Mouse (Mus musculus): ENCODE measurements around the gene Qdpr.
"Not testable (repeated sequence)": the region's sequence is repeated elsewhere in the genome, so short reads cannot be mapped to it uniquely, and the experiment has no call there.

The Qdpr gene

GRCm38 (mm10) chr5:45449206-45449605 is 830 bp downstream of the Qdpr start:
- DNase-seq: no peak

GRCm38 (mm10) chr5:45448676-45449075 is 1.4 kb downstream of the Qdpr start:
- DNase-seq: no peak

DNA sequence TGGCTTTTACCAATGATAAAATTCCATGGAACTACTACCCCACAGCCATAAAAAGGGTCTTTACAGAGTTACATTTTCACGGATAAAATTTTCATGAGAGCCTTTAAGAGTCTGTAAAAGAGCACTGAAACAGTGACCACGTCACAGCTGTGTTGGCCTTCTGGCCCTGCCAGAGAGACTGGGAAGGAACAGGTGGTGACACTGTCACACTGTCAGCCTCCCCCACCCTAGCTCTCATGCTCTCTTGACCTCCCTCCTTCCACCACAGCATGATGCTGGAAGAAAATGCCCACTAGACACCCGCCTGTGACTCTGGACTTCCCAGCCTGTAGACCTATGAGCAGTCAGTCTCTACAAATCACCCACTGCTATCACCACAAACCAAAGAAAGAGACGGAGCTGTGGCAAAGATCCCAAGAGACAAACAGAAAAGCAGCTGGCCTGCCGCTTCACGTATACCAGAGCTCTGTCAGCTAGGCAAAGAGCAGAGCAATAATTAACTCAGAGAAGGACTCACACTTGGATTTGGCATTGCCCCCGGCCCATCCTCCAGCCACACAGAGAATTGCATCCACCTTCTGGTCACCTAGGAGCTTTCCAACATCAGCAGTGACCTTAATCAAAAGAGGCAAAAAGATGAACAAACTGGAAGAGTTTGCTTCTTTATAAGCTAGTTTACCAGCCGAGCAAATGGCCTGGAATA is 5.8 kb downstream of the Qdpr start:
- DNase-seq: no peak

DNA sequence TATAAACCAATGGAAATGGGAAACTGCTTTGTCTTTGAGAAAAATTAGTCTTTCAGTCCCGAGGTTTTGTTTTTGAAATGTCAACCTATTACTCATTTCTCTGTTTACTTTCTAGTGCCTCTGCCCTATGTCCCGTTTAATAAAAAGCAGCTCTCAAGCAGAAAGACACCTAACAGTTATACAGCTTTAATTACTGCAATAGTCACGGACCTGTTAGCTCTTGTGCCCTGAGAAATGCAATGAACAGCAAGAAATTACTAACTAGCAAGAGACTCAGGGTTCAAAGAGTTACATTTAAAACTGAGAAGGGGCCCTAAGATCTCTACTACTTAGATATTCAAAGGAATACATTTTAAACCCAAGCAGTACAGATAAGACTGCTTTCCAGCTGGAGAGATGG is 8.3 kb downstream of the Qdpr start:
- DNase-seq: no peak

- DNase-seq: no peak
Measured at GRCm38 (mm10) chr5:45441124-45441523, 8.9 kb downstream of the Qdpr start.

- DNase-seq: no peak
Measured at GRCm38 (mm10) chr5:45438301-45438700, 11.7 kb downstream of the Qdpr start.

GRCm38 (mm10) chr5:45437826-45438225 is 12.2 kb downstream of the Qdpr start:
- no peak for DNase-seq

DNA sequence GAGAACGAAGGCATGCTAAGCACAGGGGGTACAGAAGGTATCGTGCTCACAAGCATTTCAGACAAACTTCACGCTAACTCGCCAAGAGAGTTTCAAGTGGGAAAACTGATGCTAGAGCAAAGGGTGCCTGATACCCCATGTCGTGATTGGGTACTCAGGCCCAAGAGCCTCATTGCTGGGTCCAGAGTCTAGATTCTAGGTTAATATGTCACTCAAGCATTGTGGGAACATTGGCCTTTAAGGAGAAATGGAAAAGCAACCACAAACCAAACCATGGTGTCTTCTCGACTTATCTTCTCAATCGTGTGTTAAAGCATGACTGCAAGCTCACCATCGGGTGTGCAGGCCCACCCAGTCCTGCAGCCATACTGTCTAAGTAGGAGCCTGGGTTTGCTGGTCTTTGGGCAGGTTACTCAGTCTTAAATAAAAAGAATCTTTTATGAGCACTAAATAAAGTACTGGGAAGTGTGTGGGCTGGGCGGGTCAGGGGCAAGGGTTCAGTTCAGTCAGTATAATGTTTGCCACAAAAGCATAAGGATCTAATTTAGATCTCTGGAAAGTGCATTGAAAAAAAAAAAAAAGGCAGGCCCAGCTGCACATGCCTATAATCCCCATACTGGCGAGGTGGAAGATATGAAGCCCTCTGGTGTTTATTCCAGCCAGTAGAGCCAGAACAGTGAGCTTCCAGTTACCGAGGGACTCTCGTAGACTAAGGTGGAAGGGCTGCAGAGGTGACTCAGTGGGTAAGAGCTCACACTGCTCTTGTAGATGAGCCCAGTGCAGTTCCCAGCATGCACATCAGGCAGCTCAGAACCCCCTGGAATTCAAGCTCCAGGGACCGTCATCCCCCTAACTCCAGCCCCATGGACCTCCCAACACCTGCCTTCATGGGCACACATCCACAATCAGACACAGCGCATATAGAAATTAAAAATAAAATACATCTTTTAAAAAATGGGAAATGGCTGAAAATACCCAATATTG is 13.8 kb downstream of the Qdpr start:
- DNase-seq: no peak

- DNase-seq: no peak
Measured at GRCm38 (mm10) chr5:45427891-45428290, 22.1 kb downstream of the Qdpr start.

DNA sequence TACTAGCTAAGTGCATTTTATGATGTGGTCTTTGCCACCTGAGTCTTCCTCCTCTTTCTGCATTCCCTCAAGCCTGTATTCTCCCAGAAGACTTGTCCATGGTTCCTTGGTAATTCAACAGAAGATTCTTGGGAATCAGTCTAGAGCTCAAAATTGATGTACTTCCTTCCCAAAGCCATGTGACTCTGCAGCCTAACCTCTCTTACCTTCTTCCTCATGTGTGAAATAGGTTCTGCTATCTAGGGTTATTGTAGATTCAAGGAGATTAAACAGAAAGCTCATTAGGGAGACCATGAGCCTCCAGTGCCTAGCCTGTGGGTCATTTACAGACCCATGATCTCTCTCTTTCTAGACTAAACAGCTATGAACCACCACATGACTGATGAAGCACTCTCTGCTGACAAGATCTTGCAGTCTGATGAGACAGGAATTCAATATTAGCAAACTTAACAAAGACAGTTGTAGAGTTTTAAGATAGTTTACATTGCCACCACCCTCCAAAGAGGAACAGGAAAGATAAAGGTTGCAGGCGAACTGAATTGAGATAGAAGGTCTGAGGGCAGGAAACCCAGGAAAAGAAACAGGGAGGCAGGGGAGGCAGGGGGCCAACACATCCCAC is 23.5 kb downstream of the Qdpr start:
- no peak for DNase-seq

- not testable (repeated sequence) for DNase-seq
Measured at GRCm38 (mm10) chr5:45425771-45426170, 24.3 kb downstream of the Qdpr start.

- DNase-seq: peak; percentile 50
Measured at GRCm38 (mm10) chr5:45424021-45424886, 25.8 kb downstream of the Qdpr start.

DNA sequence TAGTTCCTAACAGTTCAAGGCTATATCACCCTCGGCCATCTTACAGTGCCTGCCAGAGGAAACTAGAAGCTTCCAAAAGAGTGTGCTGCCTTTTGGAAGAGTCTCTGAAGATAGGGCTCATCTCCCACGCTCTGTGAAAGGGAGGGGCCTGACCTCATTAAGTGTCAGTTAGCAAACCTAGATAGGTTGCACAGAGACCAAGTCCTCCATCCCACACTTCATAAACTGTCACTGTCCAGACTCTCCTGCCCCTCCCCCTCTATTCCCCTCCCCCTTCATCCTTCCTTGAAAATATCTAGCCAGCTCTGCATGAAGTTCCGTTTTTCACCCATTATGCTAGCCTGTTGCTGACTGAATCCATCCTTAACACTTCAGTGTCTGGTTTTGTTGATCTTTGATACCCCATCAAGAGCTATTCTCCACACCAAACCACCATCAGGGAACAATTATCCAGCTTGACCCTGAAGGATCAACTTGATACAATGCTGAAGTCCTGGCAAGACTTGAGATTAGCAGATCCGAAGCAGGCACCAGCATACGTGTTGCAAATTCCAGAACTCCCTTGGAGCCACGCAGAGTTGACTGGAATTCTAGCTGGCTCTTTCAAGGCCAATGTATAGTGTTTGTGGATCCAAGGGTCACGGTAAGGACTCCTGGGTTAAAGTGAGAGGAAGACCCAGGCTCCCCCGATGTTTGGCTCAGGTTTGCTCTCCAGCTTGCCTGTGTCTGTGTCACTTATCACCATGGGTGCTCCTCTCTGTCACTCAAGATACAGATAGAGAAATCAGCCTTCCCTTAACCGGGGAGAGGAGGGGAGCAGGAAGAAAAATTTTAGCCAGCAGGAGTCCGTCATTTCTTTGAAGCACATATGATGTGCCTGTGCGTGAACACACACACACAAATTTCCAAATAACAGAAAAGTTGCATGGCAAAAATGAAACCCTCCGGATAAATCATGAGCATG is 27.9 kb downstream of the Qdpr start:
- no peak for DNase-seq

- peak; percentile 45 for DNase-seq
Measured at GRCm38 (mm10) chr5:45419841-45420638, 30.0 kb downstream of the Qdpr start.

DNA sequence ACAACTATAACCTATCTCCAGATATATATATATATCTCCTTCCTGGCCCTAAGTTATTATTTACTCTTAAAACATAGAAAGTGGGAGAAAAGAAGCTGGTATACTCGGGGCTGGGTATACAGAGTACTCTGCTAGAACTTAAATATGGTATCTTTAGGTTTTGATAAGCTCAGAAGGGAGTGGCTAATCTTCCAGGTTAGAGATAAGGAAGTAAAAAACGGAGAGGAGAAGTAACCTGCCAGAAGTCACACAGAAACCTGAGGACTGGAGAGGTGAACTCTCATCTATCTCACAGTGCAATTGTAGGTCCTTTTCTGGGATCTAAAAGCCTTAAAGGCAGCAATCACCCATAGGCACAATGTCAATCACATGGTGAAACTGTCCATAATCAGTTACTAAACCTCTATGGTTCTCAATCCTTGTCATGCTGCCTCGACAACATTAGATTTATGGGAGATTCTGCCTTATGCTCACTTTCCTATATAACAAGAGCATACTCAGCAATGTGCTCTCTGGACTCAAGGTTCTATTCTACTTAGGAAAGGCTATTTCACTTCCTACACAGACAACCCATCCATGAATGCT is 32.1 kb downstream of the Qdpr start:
- DNase-seq: no peak

DNA sequence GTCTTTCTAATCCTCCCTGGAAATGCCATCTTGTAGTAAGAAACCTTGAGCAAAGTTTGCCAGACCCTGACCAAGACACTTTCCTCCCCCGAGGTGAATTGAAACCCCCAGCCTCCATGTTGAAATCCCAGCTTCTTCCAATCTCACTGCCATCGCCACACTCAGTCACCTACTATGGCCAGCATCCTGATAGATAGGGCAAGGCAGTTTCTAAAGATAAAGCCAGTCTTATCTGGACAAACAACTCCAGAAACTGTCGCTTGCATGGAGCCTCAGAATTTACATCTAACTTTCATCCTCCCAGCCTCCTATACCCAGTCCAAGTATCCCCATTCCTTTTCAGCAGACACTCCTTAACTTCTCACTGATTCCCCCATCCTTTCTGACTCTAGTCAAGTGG is 33.6 kb downstream of the Qdpr start:
- no peak for DNase-seq

- no peak for DNase-seq
Measured at GRCm38 (mm10) chr5:45406129-45406528, 43.9 kb downstream of the Qdpr start.

DNA sequence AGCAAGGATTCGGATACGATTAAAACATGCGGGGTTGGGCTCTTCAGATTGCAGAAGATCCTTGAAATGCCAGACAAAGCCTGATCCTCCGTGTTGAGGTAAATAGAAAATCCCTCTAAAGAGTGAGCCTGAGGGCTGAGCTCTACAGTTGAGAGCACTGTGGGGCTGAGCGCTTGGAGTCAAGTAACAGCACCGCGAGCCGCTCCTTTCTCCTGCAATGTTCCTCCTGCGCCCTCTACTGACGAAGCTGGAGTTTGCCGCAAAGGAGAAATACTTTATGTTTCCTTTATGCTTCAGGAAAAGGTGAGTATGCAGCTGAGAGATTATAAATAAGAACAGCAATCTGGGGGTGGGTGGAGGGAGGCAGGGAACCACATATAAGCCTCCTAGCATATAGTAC is 47.4 kb downstream of the Qdpr start:
- DNase-seq: peak; percentile 66

GRCm38 (mm10) chr5:45384034-45384812 is 65.8 kb downstream of the Qdpr start:
- DNase-seq: no peak
